Mouse (Mus musculus) kidney, adult 2 months (tissue): ENCODE results near the gene Cipc.

ENCODE experiments used
- CTCF ChIP-seq: fragments of 200-500 bp; conservative IDR thresholded peaks from 2 replicates; pipeline ENCODE4 v1.5.1; 2011; ENCODE audit warnings: low read depth, mild to moderate bottlenecking, control low read depth, low read length, moderate library complexity, mixed read lengths; ENCODE audit not compliant: insufficient read depth, insufficient read length
- POLR2A ChIP-seq: fragments of 200-500 bp; IDR thresholded peaks from one replicate; pipeline ENCODE4 v1.6.1; 2011; ENCODE audit warnings: low read depth, low read length, control low read depth

DNA sequence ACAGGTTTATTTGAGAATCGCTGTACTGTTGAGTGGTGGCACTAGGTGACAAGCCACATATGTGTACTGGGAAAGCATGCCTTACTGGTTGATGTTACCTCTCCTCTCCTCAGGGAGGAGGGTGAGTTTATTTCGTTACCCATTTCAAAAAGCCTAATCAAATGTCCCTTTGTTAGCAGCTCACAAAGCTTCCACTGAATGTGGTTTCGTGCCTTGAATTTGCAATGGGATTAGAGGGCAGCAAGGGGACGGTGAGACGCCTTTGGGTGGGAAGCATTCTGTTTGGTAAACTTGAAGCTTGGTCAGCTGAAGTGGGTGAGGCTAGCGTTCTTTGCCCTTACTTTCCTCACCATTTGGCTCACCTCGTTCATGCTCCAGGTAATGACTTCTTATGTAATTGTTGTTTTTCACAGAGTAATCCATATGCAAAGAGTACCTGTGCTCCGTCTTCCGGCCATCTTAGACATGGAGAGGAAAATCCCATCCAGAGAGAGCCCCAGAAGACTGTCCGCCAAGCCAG lies 5.5 kb downstream of the Cipc start:
- TF ChIP-seq CTCF (no peak), POLR2A (no peak)
